Mouse (Mus musculus) myocyte (in vitro differentiated cells): ENCODE data around the gene Traf2. TPM values are rescaled to one million over a fixed set of nuclear protein-coding genes. Genes with fewer than 3 reads are reported as not detected.

Source experiments
- H3K27me3 ChIP-seq: one replicate; pipeline ENCODE4 v1.6.1; 2011; ENCODE audit not compliant: control insufficient read depth, insufficient read depth, insufficient read length
- H3K36me3 ChIP-seq: one replicate; pipeline ENCODE4 v1.6.1; 2011; ENCODE audit not compliant: control insufficient read depth, insufficient read depth
- H3K4me2 ChIP-seq: one replicate; pipeline ENCODE4 v1.6.1; 2011; ENCODE audit warnings: low read depth, control low read depth
- H3K4me3 ChIP-seq: one replicate; pipeline ENCODE4 v1.5.1; 2011; ENCODE audit warnings: mild to moderate bottlenecking, control low read depth, moderate library complexity
- H3K79me2 ChIP-seq: one replicate; pipeline ENCODE4 v1.6.1; 2011; ENCODE audit not compliant: control insufficient read depth, insufficient read depth
- H3ac ChIP-seq: one replicate; pipeline ENCODE4 v1.6.1; 2011; ENCODE audit not compliant: control insufficient read depth, insufficient read length
- CEBPB ChIP-seq: IDR thresholded peaks from 2 replicates; pipeline ENCODE4 v1.6.1; 2011; ENCODE audit warnings: mild to moderate bottlenecking, moderate library complexity; ENCODE audit not compliant: poor library complexity, insufficient read depth, severe bottlenecking
- E2F4 ChIP-seq: IDR thresholded peaks from one replicate; pipeline ENCODE4 v1.6.1; 2011; ENCODE audit warnings: mild to moderate bottlenecking, control low read depth, moderate library complexity; ENCODE audit not compliant: insufficient read depth
- MAX ChIP-seq: IDR thresholded peaks from one replicate; pipeline ENCODE4 v1.6.1; 2011; ENCODE audit warnings: low read depth, mild to moderate bottlenecking, control low read depth
- MYOD1 ChIP-seq, 3 experiments: IDR thresholded peaks; one replicate each; pipeline ENCODE4 v1.6.1; 2011; ENCODE audit warnings: control low read depth in 2 of 3, low read depth in 2 of 3, mild to moderate bottlenecking in 2 of 3, moderate library complexity in 1 of 3; ENCODE audit not compliant: insufficient read length in 2 of 3, control insufficient read depth in 1 of 3
- MYOG ChIP-seq, 3 experiments: IDR thresholded peaks; one replicate each; pipeline ENCODE4 v1.6.1; 2011; ENCODE audit warnings: control low read depth in 2 of 3, low read depth in 2 of 3, mild to moderate bottlenecking in 2 of 3; ENCODE audit not compliant: insufficient read length in 2 of 3, control insufficient read depth in 1 of 3, insufficient read depth in 1 of 3
- POLR2A ChIP-seq: IDR thresholded peaks from one replicate; pipeline ENCODE4 v1.6.1; 2011; ENCODE audit warnings: low read depth, mild to moderate bottlenecking, control low read depth, moderate library complexity; ENCODE audit not compliant: insufficient read length
- POLR2AphosphoS2 ChIP-seq: IDR thresholded peaks from one replicate; pipeline ENCODE4 v1.6.1; 2011; ENCODE audit warnings: low read depth, control low read depth; ENCODE audit not compliant: insufficient read length
- REST ChIP-seq: IDR thresholded peaks from one replicate; pipeline ENCODE4 v1.6.1; 2011; ENCODE audit warnings: mild to moderate bottlenecking, control low read depth, moderate library complexity; ENCODE audit not compliant: insufficient read depth, insufficient read length
- SRF ChIP-seq: IDR thresholded peaks from one replicate; pipeline ENCODE4 v1.6.1; 2011; ENCODE audit warnings: low read depth; ENCODE audit not compliant: control insufficient read depth, insufficient read length
- TCF12 ChIP-seq: IDR thresholded peaks from one replicate; pipeline ENCODE4 v1.6.1; 2011; ENCODE audit warnings: mild to moderate bottlenecking, control low read depth; ENCODE audit not compliant: poor library complexity, insufficient read depth, severe bottlenecking
- TCF3 ChIP-seq: IDR thresholded peaks from one replicate; pipeline ENCODE4 v1.6.1; 2011; ENCODE audit warnings: low read depth, control low read depth; ENCODE audit not compliant: insufficient read length
- USF1 ChIP-seq: IDR thresholded peaks from one replicate; pipeline ENCODE4 v1.6.1; 2011; ENCODE audit warnings: low read depth, mild to moderate bottlenecking, control low read depth, moderate library complexity
- polyA plus RNA-seq: library from polyadenylated mRNA; unstranded; fragments of >200 nt; fragmentation: generic; extraction: Trizol; gene quantifications from one replicate; pipeline ENCODE4 v1.2.1, GENCODE M21; 2012; ENCODE audit warnings: missing spikeins

Traf2 gene
- polyA plus RNA-seq, 1 experiment, result 40.4 TPM

- H3K4me2 ChIP-seq, result peak within 1 kb of the TSS; percentile 91
- no peaks in the 10 kb centered on the region for H3K27me3 ChIP-seq
- peaks cover 3% of the 10 kb centered on the region for H3K36me3 ChIP-seq
- peak within 1 kb of the TSS; percentile 56 for H3ac ChIP-seq
- peak within 1 kb of the TSS; percentile 74 for H3K4me3 ChIP-seq
- TF ChIP-seq MAX, result no peak
- no peak for TF ChIP-seq REST
- TF ChIP-seq TCF3, result no peak
- no peak for TF ChIP-seq POLR2A
- no peak for TF ChIP-seq USF1
- TF ChIP-seq MYOD1 (IDR thresholded peaks at IDR 0.05; ENCODE audit: control insufficient read depth in 1 of 3, insufficient read length in 2 of 3, low read depth in 2 of 3), result no peak
- no peak for TF ChIP-seq TCF12
- TF ChIP-seq E2F4, result no peak
- TF ChIP-seq CEBPB, result no peak
- H3K79me2 ChIP-seq, result peaks cover 15% of the 10 kb centered on the region
Measured at GRCm38 (mm10) chr2:25501593-25502486, 44.9 kb downstream of the Traf2 start, which contains the start of gene C8g. Gene C8g (minus strand): TSS chr2:25501719.

GRCm38 (mm10) chr2:25500576-25501405 lies 45.9 kb downstream of the Traf2 start, which contains the start of gene Fbxw5:
Gene Fbxw5 (plus strand): TSS chr2:25500750.
- Histone ChIP-seq H3K4me3 (peak within 1 kb of the TSS; percentile 74), H3K36me3 (peaks cover 2% of the 10 kb centered on the region), H3K4me2 (peak within 1 kb of the TSS; percentile 91), H3K27me3 (no peaks in the 10 kb centered on the region), H3ac (peak within 1 kb of the TSS; percentile 56), H3K79me2 (peaks cover 15% of the 10 kb centered on the region)
- TF ChIP-seq MYOD1 (IDR thresholded peaks at IDR 0.05; ENCODE audit: control insufficient read depth in 1 of 3, insufficient read length in 2 of 3, low read depth in 2 of 3) (peak in 1 of 3 experiments; percentile 15), POLR2AphosphoS2 (peak; percentile 97), MYOG (IDR thresholded peaks at IDR 0.05; ENCODE audit: control insufficient read depth in 1 of 3, insufficient read depth in 1 of 3, insufficient read length in 2 of 3, low read depth in 2 of 3) (no peak), USF1 (no peak), POLR2A (peak; percentile 97)

GRCm38 (mm10) chr2:25500071-25500575 lies 46.6 kb downstream of the Traf2 start:
- Histone ChIP-seq H3K79me2 (peaks cover 15% of the 10 kb centered on the region), H3ac (peak overlapping the region; percentile 56), H3K36me3 (no peaks in the 10 kb centered on the region), H3K4me3 (peak overlapping the region; percentile 74), H3K4me2 (peak overlapping the region; percentile 87), H3K27me3 (no peaks in the 10 kb centered on the region)
- TF ChIP-seq USF1, result no peak
- TF ChIP-seq MAX, result no peak
- TF ChIP-seq POLR2AphosphoS2, result no peak
- no peak for TF ChIP-seq MYOD1 (IDR thresholded peaks at IDR 0.05; ENCODE audit: control insufficient read depth in 1 of 3, insufficient read length in 2 of 3, low read depth in 2 of 3)
- no peak for TF ChIP-seq CEBPB
- no peak for TF ChIP-seq TCF3

- Histone ChIP-seq H3K79me2 (peaks cover 15% of the 10 kb centered on the region), H3K4me3 (no peak overlapping the region), H3ac (no peak overlapping the region), H3K36me3 (no peaks in the 10 kb centered on the region), H3K27me3 (no peaks in the 10 kb centered on the region), H3K4me2 (no peak overlapping the region)
- TF ChIP-seq TCF12 (no peak), SRF (no peak), MYOD1 (IDR thresholded peaks at IDR 0.05; ENCODE audit: control insufficient read depth in 1 of 3, insufficient read length in 2 of 3, low read depth in 2 of 3) (no peak), MYOG (IDR thresholded peaks at IDR 0.05; ENCODE audit: control insufficient read depth in 1 of 3, insufficient read depth in 1 of 3, insufficient read length in 2 of 3, low read depth in 2 of 3) (no peak), USF1 (no peak), TCF3 (no peak), E2F4 (no peak), POLR2A (no peak), REST (no peak), POLR2AphosphoS2 (no peak), MAX (no peak), CEBPB (no peak)
Measured at GRCm38 (mm10) chr2:25498622-25499478, 47.9 kb downstream of the Traf2 start.
